Mouse (Mus musculus) gastrocnemius, adult 2 months (tissue): ENCODE measurements around the gene Ugt1a5. TPM values are rescaled to one million over a fixed set of nuclear protein-coding genes. Genes with fewer than 3 reads are reported as not detected.

Experiments
- DNase-seq: peaks from one replicate; pipeline ENCODE4 v3.0.0; 2022
- H3K27ac ChIP-seq: fragments of 200-600 bp; 2 replicates; pipeline ENCODE4 v1.8.1; 2022; ENCODE audit warnings: mild to moderate bottlenecking
- H3K4me3 ChIP-seq: fragments of 200-600 bp; 2 replicates; pipeline ENCODE4 v1.8.1; 2022; ENCODE audit warnings: mild to moderate bottlenecking, moderate library complexity
- CTCF ChIP-seq: fragments of 200-600 bp; IDR thresholded peaks from 2 replicates; pipeline ENCODE4 v1.8.1; 2022; ENCODE audit warnings: antibody characterized with exemption, mild to moderate bottlenecking, moderate library complexity
- intact Hi-C: fragments of 180-260 bp; cut with DNase I; formaldehyde crosslinking; loops from one replicate; pipeline ENCODE4 v1.15.1; 2025
- total RNA-seq, 2 experiments: library from RNA; stranded (reverse); gene quantifications; 2 replicates each; pipeline ENCODE4 v1.2.3; 2021

Gene Ugt1a5
- total RNA-seq, 2 experiments from 2014 or later, result 0.14 to 0.23 TPM

GRCm38 (mm10) chr1:88206843-88207479 lies 41.1 kb downstream of the Ugt1a5 start:
- H3K4me3 ChIP-seq, result no peak overlapping the region
- DNase-seq, result no peak
- intact Hi-C loops, result no loop called here
- no peak for TF ChIP-seq CTCF
- no peak overlapping the region for H3K27ac ChIP-seq

- no peak within 1 kb of the TSS for H3K4me3 ChIP-seq
- TF ChIP-seq CTCF, result no peak
- H3K27ac ChIP-seq, result no peak within 1 kb of the TSS
- no peak for DNase-seq
- intact Hi-C loops, result no loop called here
Measured at GRCm38 (mm10) chr1:88211812-88212211, 46.0 kb downstream of the Ugt1a5 start, which contains the start of gene Ugt1a1. TSS of gene Ugt1a1 (plus strand) at chr1:88211959.

GRCm38 (mm10) chr1:88212341-88213045 lies 46.7 kb downstream of the Ugt1a5 start:
- no peak for DNase-seq
- TF ChIP-seq CTCF, result no peak
- H3K4me3 ChIP-seq, result no peak overlapping the region
- H3K27ac ChIP-seq, result no peak overlapping the region
- intact Hi-C loops, result no loop called here

GRCm38 (mm10) chr1:88213061-88213460 lies 47.2 kb downstream of the Ugt1a5 start:
- TF ChIP-seq CTCF, result no peak
- no peak for DNase-seq
- Histone ChIP-seq H3K27ac (no peak overlapping the region), H3K4me3 (no peak overlapping the region)
- intact Hi-C loops, result no loop called here

GRCm38 (mm10) chr1:88213766-88214461 lies 48.1 kb downstream of the Ugt1a5 start:
- DNase-seq, result peak; percentile 31
- intact Hi-C loops, result no loop called here
- TF ChIP-seq CTCF, result no peak
- Histone ChIP-seq H3K4me3 (no peak overlapping the region), H3K27ac (no peak overlapping the region)

- Histone ChIP-seq H3K4me3 (no peak overlapping the region), H3K27ac (no peak overlapping the region)
- TF ChIP-seq CTCF, result no peak
- DNase-seq, result no peak
- intact Hi-C loops, result no loop called here
Measured at GRCm38 (mm10) chr1:88214462-88214952, 48.7 kb downstream of the Ugt1a5 start.

GRCm38 (mm10) chr1:88215466-88216380 lies 49.9 kb downstream of the Ugt1a5 start:
- intact Hi-C loops, result no loop called here
- Histone ChIP-seq H3K27ac (no peak overlapping the region), H3K4me3 (no peak overlapping the region)
- no peak for DNase-seq
- no peak for TF ChIP-seq CTCF

- intact Hi-C loops, result no loop called here
- DNase-seq, result no peak
- Histone ChIP-seq H3K4me3 (no peak overlapping the region), H3K27ac (no peak overlapping the region)
- no peak for TF ChIP-seq CTCF
Measured at GRCm38 (mm10) chr1:88216551-88216950, 50.7 kb downstream of the Ugt1a5 start.

GRCm38 (mm10) chr1:88217144-88217543 lies 51.3 kb downstream of the Ugt1a5 start:
- no peak for TF ChIP-seq CTCF

GRCm38 (mm10) chr1:88217576-88217975 lies 51.8 kb downstream of the Ugt1a5 start:
- H3K4me3 ChIP-seq, result no peak overlapping the region
- intact Hi-C loops, result no loop called here
- no peak for DNase-seq
- no peak overlapping the region for H3K27ac ChIP-seq
- TF ChIP-seq CTCF, result no peak

More at GRCm38 (mm10) chr1:88217144-88217543, 51.3 kb downstream of the Ugt1a5 start:
- DNase-seq, result no peak
- Histone ChIP-seq H3K4me3 (no peak overlapping the region), H3K27ac (no peak overlapping the region)
- intact Hi-C loops, result no loop called here

GRCm38 (mm10) chr1:88218051-88218450 lies 52.2 kb downstream of the Ugt1a5 start:
- intact Hi-C loops, result no loop called here
- TF ChIP-seq CTCF, result no peak
- no peak overlapping the region for H3K4me3 ChIP-seq
- peak; percentile 20 for DNase-seq
- no peak overlapping the region for H3K27ac ChIP-seq

GRCm38 (mm10) chr1:88218591-88218990 lies 52.8 kb downstream of the Ugt1a5 start:
- no peak for DNase-seq
- no peak for TF ChIP-seq CTCF

More at GRCm38 (mm10) chr1:88218591-88218990, 52.8 kb downstream of the Ugt1a5 start:
- intact Hi-C loops, result no loop called here
- no peak overlapping the region for H3K27ac ChIP-seq
- H3K4me3 ChIP-seq, result no peak overlapping the region
